Mouse (Mus musculus) kidney, embryonic 15.5 days (tissue): ENCODE measurements at regions not wholly inside any gene's neighbourhood (a gene's known extent, or its start where the extent isn't known, plus 50 kb on each side); places are given as distances from the start of the nearest gene placed in this dataset.
A peak's percentile ranks its signal among the peaks of the same experiment; 100 is the strongest.

Experiments used
- ATAC-seq: fragments of 200-750 bp; cut with Nextera tagmentation; replicated peaks from 2 replicates; pipeline ENCODE4 v1.8.0; 2017; ENCODE audit warnings: moderate TSS enrichment; ENCODE audit not compliant: low FRiP score
- H3K27ac ChIP-seq: fragments of 300-500 bp; sonication (generic); 2 replicates; pipeline ENCODE4 v1.5.1; 2015; ENCODE audit warnings: mild to moderate bottlenecking, inconsistent platforms
- H3K27me3 ChIP-seq: fragments of 300-500 bp; sonication (generic); 2 replicates; pipeline ENCODE4 v1.6.1; 2015; ENCODE audit warnings: inconsistent platforms
- H3K36me3 ChIP-seq: fragments of 300-500 bp; sonication (generic); 2 replicates; pipeline ENCODE4 v1.6.1; 2015; ENCODE audit warnings: inconsistent platforms
- H3K4me1 ChIP-seq: fragments of 300-500 bp; sonication (generic); 2 replicates; pipeline ENCODE4 v1.6.1; 2015; ENCODE audit warnings: inconsistent platforms
- H3K4me2 ChIP-seq: fragments of 300-500 bp; sonication (generic); 2 replicates; pipeline ENCODE4 v1.6.1; 2015; ENCODE audit warnings: moderate library complexity, mild to moderate bottlenecking, inconsistent platforms
- H3K4me3 ChIP-seq: fragments of 300-500 bp; sonication (generic); replicated peaks from 2 replicates; pipeline ENCODE4 v1.5.1; 2015; ENCODE audit warnings: mild to moderate bottlenecking, inconsistent platforms
- H3K9ac ChIP-seq: fragments of 300-500 bp; sonication (generic); 2 replicates; pipeline ENCODE4 v1.6.1; 2015; ENCODE audit warnings: mild to moderate bottlenecking, inconsistent platforms
- H3K9me3 ChIP-seq: fragments of 300-500 bp; sonication (generic); replicated peaks from 2 replicates; pipeline ENCODE4 v1.6.1; 2016; ENCODE audit warnings: inconsistent platforms
- WGBS: fragments of 180-500 bp; shearing (Covaris S2); methylation state at CpG from one replicate; pipeline ENCODE4 v1.1.7; 2015; ENCODE audit warnings: mixed read lengths; 5-methylcytosine and 5-hydroxymethylcytosine counted together

GRCm38 (mm10) chr3:51108639-51109202 lies 115.5 kb upstream of the Noct start:
- ATAC-seq: no peak
- Histone ChIP-seq H3K4me3 (no peak overlapping the region), H3K4me2 (no peak overlapping the region), H3K27ac (no peak overlapping the region), H3K9ac (no peak overlapping the region), H3K9me3 (no peaks in the 10 kb centered on the region), H3K4me1 (no peaks in the 10 kb centered on the region), H3K27me3 (no peaks in the 10 kb centered on the region), H3K36me3 (no peaks in the 10 kb centered on the region)
- WGBS: 45% methylated on average over 12 of the region's 12 CpGs

GRCm38 (mm10) chr3:51111241-51111640 lies 113.0 kb upstream of the Noct start:
- no peak for ATAC-seq
- WGBS: 91% methylated on average over 11 of the region's 11 CpGs
- Histone ChIP-seq H3K4me1 (no peaks in the 10 kb centered on the region), H3K9me3 (no peaks in the 10 kb centered on the region), H3K4me2 (no peak overlapping the region), H3K9ac (no peak overlapping the region), H3K36me3 (no peaks in the 10 kb centered on the region), H3K27ac (no peak overlapping the region), H3K27me3 (no peaks in the 10 kb centered on the region), H3K4me3 (no peak overlapping the region)

DNA sequence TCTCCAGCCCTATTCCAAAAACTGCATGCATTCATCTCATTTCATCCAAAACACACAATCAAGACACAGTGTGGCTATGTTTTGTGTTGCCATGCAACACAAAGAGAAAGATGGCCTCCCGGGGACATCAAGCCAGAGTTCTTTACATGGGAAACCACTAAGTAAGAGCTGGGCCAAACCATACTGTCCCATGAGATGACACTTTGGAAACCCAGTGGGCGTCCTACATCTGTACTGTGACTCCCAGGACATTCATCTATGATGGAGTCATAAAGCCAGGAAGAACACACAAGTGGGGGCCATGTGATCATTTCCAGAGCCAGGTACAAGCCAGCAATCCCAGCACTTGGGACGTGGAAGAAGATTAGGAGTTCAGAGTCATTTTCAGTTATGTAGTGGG lies 111.9 kb upstream of the Noct start:
- H3K27me3 ChIP-seq: no peaks in the 10 kb centered on the region
- H3K9ac ChIP-seq: no peak overlapping the region
- no peaks in the 10 kb centered on the region for H3K36me3 ChIP-seq
- no peak overlapping the region for H3K4me3 ChIP-seq
- H3K4me1 ChIP-seq: no peaks in the 10 kb centered on the region
- no peak for ATAC-seq
- H3K4me2 ChIP-seq: no peak overlapping the region
- H3K9me3 ChIP-seq: no peaks in the 10 kb centered on the region
- no peak overlapping the region for H3K27ac ChIP-seq
- 81% methylated on average over 3 of the region's 3 CpGs for WGBS

DNA sequence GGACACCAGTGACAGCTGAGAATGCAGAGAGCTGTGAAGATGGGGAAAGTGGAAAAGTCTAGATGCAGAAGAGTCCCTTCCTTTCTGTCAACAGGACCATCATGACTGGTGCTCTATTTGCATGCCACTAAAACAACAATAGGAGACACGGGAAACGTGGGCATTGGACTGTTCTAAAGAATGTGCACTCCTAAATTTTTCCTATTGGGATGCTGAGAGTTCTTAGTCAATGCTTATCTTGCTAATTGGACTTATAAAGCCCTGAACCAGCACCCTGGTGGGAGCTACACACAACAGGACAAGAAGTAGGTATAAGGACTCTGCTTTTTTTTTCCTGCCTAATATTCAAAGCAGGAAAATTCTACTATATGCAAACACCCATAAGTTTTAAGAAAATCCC lies 108.3 kb upstream of the Noct start:
- Histone ChIP-seq H3K4me2 (no peak overlapping the region), H3K4me3 (no peak overlapping the region), H3K36me3 (no peaks in the 10 kb centered on the region), H3K27ac (no peak overlapping the region), H3K9me3 (no peaks in the 10 kb centered on the region), H3K27me3 (no peaks in the 10 kb centered on the region), H3K4me1 (no peaks in the 10 kb centered on the region), H3K9ac (no peak overlapping the region)
- WGBS: 75% methylated on average over 2 of the region's 2 CpGs
- no peak for ATAC-seq

DNA sequence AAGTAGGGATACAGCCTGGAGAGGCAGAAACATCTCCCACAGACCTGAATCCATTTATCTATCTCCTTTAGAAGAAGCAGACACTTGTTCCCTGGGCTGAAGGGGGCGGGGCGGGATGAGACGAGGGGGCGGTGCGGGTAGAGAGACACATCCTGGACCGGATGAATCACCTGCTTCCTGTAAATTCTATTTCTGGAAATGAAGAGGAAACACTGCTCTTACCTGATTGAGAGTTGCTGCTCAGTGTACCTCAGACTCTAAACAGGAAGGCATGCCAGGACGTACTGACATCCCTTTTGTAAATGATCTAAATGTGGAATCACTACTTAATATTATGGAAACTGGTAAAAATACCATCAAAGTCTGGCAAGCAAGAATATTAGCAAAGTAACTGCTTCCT lies 105.5 kb upstream of the Noct start:
- no peaks in the 10 kb centered on the region for H3K27me3 ChIP-seq
- no peak overlapping the region for H3K9ac ChIP-seq
- H3K9me3 ChIP-seq: no peaks in the 10 kb centered on the region
- no peak overlapping the region for H3K27ac ChIP-seq
- peaks cover 4% of the 10 kb centered on the region; the same call in 1 of the 2 replicates for H3K4me1 ChIP-seq
- no peak overlapping the region for H3K4me3 ChIP-seq
- ATAC-seq: no peak
- no peak overlapping the region for H3K4me2 ChIP-seq
- no peaks in the 10 kb centered on the region for H3K36me3 ChIP-seq
- 80% methylated on average over 7 of the region's 7 CpGs for WGBS

- ATAC-seq: no peak
- H3K4me1 ChIP-seq: peaks cover 4% of the 10 kb centered on the region; the same call in 1 of the 2 replicates
- no peak overlapping the region for H3K27ac ChIP-seq
- no peak overlapping the region for H3K9ac ChIP-seq
- no peaks in the 10 kb centered on the region for H3K9me3 ChIP-seq
- no peak overlapping the region for H3K4me3 ChIP-seq
- H3K27me3 ChIP-seq: no peaks in the 10 kb centered on the region
- H3K36me3 ChIP-seq: no peaks in the 10 kb centered on the region
- H3K4me2 ChIP-seq: no peak overlapping the region
- WGBS: 84% methylated on average over 12 of the region's 12 CpGs
Measured at GRCm38 (mm10) chr3:51120522-51120921, 103.7 kb upstream of the Noct start.

GRCm38 (mm10) chr3:51121703-51122540 lies 102.3 kb upstream of the Noct start:
- ATAC-seq: 0 out of 2 replicates have a peak, but pooled peaks have one; percentile 66
- H3K27ac ChIP-seq: no peak overlapping the region
- H3K36me3 ChIP-seq: no peaks in the 10 kb centered on the region
- no peak overlapping the region for H3K9ac ChIP-seq
- H3K27me3 ChIP-seq: no peaks in the 10 kb centered on the region
- no peaks in the 10 kb centered on the region for H3K9me3 ChIP-seq
- peaks cover 4% of the 10 kb centered on the region; the same call in 1 of the 2 replicates for H3K4me1 ChIP-seq
- 17% methylated on average over 9 of the region's 9 CpGs for WGBS
- no peak overlapping the region for H3K4me3 ChIP-seq
- no peak overlapping the region for H3K4me2 ChIP-seq

DNA sequence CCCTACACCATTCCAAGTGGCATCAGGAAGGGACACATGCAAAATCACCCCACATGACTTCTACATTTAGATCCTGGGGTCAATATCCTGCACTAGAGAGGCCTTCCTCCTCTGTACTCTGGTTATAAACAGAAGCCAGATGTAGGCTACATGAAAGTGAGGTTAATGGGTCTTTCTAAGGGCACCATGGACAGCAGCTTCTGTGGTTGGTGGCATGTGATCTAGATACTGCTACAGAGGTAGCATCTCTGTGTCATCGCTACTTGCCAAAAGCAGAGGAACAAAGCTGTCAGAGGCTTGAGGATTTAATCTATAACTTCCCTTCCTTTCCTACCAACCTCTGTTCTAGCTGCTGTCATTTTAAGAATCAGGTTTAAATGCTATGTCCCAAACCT lies 101.7 kb upstream of the Noct start:
- ATAC-seq: no peak
- no peak overlapping the region for H3K4me3 ChIP-seq
- no peak overlapping the region for H3K4me2 ChIP-seq
- H3K27me3 ChIP-seq: no peaks in the 10 kb centered on the region
- no peaks in the 10 kb centered on the region for H3K36me3 ChIP-seq
- WGBS: 90% methylated on average over 1 of the region's 1 CpGs
- no peak overlapping the region for H3K9ac ChIP-seq
- peaks cover 4% of the 10 kb centered on the region; the same call in 1 of the 2 replicates for H3K4me1 ChIP-seq
- no peaks in the 10 kb centered on the region for H3K9me3 ChIP-seq
- H3K27ac ChIP-seq: no peak overlapping the region

DNA sequence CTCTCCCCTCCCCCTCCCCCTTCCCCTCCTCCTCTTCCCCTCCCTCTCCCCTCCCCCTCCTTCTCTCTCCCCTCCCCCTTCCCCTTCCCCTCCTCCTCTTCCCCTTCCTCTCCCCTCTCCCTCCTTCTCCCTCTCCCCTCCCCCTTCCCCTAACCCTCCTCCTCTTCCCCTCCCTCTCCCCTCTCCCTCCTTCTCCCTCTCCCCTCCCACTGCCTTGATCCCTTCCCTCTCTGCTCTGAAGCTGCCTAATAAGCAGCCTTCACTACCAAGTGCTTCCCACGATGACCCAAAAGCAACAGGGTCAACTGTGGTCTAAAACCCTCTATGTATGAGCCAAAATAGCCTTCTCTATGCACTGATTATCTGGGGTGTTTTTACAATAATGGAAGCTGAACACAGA lies 96.4 kb upstream of the Noct start:
- WGBS: 88% methylated on average over 1 of the region's 1 CpGs
- no peaks in the 10 kb centered on the region for H3K27me3 ChIP-seq
- H3K4me3 ChIP-seq: no peak overlapping the region
- ATAC-seq: no peak
- no peak overlapping the region for H3K9ac ChIP-seq
- no peak overlapping the region for H3K4me2 ChIP-seq
- no peaks in the 10 kb centered on the region for H3K4me1 ChIP-seq
- no peaks in the 10 kb centered on the region for H3K9me3 ChIP-seq
- H3K36me3 ChIP-seq: no peaks in the 10 kb centered on the region
- H3K27ac ChIP-seq: no peak overlapping the region

DNA sequence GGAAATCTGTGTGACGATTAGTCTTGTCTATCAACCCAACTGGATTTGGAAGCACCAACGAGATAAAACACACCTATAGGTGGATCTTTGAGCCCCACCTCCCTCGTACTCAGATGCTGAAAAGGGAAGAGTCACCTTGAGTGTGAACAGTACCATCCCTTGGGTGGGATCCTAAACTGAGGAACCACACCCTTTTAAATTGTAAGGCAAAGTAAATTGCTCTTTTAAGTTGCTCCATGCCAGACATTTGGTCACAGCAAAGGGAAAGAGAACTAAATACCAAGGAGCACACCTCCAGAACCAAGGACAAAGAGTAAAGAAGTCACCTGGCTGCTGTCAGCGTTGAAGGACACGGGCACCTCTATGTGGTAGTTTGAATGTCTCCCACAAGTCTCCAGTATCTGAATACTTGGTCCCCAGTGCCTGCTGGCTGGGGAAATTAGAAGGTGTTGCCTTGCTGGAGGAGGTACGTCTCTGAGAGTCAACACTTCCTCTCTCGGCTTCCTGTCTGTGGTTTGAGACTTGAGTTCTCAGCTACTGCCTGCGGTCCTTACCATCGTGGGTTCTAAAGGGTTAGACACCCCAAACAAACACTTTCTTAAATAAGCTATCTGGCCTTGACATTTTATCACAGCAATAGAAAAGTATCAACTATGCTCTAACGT lies 95.6 kb upstream of the Noct start:
- H3K36me3 ChIP-seq: no peaks in the 10 kb centered on the region
- no peaks in the 10 kb centered on the region for H3K9me3 ChIP-seq
- H3K4me2 ChIP-seq: no peak overlapping the region
- H3K27ac ChIP-seq: no peak overlapping the region
- H3K4me1 ChIP-seq: no peaks in the 10 kb centered on the region
- no peak overlapping the region for H3K4me3 ChIP-seq
- WGBS: 88% methylated on average over 10 of the region's 10 CpGs
- ATAC-seq: no peak
- no peak overlapping the region for H3K9ac ChIP-seq
- no peaks in the 10 kb centered on the region for H3K27me3 ChIP-seq

GRCm38 (mm10) chr3:51130709-51131108 lies 93.5 kb upstream of the Noct start:
- no peak overlapping the region for H3K27ac ChIP-seq
- 75% methylated on average over 5 of the region's 5 CpGs for WGBS
- no peak overlapping the region for H3K9ac ChIP-seq
- no peak overlapping the region for H3K4me3 ChIP-seq
- H3K4me1 ChIP-seq: no peaks in the 10 kb centered on the region
- no peaks in the 10 kb centered on the region for H3K27me3 ChIP-seq
- no peaks in the 10 kb centered on the region for H3K36me3 ChIP-seq
- no peak for ATAC-seq
- no peaks in the 10 kb centered on the region for H3K9me3 ChIP-seq
- no peak overlapping the region for H3K4me2 ChIP-seq

GRCm38 (mm10) chr3:51131341-51131740 lies 92.9 kb upstream of the Noct start:
- 81% methylated on average over 3 of the region's 3 CpGs for WGBS
- H3K27ac ChIP-seq: no peak overlapping the region
- no peak overlapping the region for H3K9ac ChIP-seq
- no peaks in the 10 kb centered on the region for H3K9me3 ChIP-seq
- no peaks in the 10 kb centered on the region for H3K27me3 ChIP-seq
- H3K4me3 ChIP-seq: no peak overlapping the region
- no peaks in the 10 kb centered on the region for H3K36me3 ChIP-seq
- no peak overlapping the region for H3K4me2 ChIP-seq
- no peaks in the 10 kb centered on the region for H3K4me1 ChIP-seq
- ATAC-seq: no peak
